Mouse (Mus musculus) right cerebral cortex, postnatal 14 days (tissue): ENCODE measurements around the gene Tmem161a.

ENCODE experiments used
- DNase-seq: peaks from one replicate; pipeline ENCODE4 v3.0.0; 2022

Tmem161a gene

DNA sequence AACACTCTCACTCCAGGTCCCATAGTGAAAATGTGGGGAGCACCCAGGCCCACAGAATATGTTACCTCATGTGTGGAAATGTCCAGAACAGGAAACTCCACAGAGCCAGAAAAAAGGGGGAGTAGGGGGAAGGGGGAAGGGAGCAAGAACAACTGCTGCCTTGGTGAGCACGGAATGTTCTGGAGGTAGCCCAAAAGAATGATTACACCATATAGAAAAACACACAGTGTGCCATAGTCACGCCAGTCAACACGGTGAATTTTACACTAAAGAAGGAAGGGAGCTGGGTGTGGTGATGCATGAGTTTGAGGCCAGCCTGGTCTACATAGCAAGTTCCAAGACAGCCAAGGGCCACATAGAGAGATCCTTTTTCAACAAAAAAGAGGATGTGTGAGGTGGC, 8.8 kb upstream of the Tmem161a start:
- no peak for DNase-seq

DNA sequence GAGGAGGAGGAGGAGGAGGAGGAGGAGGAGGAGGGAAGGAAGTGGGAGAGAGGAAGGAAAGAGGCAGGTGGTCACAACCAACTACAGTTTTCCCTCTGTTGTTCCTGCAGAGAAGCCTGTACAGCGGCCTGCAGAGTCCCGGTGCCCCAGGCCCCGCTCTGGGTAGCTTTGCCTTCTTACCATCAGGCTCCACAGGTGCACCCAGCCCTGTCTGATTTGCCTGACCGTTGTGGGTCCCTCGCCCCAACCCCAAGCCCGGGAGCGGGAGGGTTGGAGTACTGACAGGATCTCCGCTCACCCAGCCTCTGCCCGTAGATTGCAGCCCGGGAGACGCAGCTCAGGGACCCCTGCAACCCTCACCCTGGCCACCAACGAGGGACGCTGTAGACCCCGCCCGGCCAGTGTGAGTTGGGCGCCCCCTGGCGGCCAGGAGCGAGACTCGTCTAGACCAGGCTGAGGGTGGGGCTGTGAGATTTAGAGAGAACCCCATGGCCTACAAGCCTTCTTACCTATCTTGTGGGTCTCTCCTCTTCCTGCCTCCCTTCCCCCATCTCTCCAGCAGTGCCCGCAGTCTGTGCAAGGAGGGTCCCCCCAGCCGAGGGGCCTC, 5.5 kb upstream of the Tmem161a start:
- DNase-seq: peak; percentile 69

DNA sequence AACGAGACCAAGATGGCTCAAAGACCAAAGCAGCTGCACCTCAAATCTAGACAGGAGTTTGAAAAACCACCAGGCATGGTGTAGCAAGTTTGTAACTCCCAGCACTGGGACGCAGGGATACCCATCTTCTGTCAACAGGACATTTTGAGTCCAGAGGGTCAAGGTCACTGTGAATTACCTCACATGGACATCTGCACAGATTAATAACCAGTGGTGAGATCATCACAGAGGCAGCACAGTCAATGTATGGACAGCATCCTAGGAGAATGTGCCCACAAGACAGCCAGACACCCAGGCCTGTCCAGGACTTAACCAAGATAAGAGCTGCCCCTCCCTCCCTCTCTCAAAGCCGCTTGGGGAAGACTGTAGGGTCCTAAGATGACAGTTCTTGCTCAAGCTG, 2.0 kb upstream of the Tmem161a start:
- DNase-seq: no peak

DNA sequence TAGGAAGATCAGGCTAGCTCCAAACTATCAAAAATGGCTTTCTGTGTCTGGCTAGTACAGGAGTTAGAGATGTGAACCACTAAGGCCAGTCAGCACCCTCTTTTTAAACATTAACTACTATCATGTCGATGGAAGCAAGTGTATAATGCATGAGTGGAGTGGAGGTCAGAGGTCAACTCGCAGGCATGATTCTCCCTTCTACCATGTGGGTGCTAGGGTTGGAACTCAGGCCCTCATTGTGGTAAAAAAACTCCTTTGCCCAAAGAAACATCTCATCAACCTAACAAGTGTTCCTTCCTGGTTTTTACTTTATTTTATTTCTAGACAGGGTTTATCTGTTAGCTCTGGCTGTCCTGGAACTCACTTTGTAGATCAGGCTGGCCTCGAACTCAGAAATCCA, 1.4 kb upstream of the Tmem161a start:
- DNase-seq: no peak

DNA sequence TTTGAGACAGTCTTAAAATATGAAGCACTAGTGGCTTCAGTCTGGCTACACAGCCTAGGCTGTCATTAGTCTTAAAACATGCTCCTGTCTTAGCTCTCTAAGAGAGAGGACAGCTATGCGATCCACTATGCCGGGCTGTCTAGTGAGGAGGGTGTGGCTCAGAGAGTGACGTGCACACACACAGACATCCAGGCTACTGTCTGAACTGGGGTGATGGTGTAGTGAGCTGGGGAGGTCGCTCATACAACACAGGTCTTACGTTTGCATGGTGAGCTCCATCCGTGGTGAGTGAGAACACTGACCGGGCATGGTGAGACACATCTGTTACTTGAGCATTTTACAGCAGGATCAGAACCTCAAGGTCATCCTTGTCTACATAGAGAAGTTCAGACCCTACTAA, 916 bp upstream of the Tmem161a start:
- no peak for DNase-seq

DNA sequence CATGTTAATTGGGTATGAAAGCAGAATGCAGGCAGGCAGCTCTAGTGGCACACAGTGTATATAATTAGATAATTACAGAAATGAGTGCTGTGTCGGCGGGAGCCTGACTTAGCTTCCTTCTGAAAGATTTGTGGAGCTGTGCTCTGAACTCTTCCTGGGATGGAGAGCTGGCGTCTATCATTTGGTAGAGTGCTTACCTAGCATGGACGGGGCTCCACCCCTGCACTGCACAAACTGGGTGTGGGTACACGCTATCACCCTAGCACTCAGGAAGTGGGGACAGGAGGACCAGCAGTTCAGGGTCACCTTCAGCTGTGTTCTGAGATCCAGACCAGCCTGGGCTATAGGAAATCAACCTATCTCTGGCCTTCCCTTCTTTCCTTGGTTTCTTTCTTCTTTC, 1.2 kb downstream of the Tmem161a start:
- no peak for DNase-seq

DNA sequence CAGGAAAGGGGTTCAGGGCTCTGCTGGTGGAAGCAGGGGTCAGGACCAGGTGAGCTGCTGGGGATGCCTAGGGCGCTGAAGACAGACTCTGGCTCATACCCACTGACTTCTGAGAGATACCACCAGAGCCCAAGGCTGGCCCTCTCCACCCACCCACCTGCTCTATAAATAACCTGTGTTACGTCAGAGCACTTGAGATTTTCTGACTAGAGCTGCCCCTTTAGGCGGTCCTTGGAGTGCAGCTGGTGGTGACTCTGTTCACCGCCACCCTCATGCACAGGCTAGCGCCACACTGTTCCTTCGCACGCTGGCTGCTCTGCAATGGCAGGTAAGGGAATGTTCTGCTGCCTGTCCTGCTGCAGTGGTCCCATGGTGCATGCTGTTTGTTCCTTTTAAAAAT, 1.9 kb downstream of the Tmem161a start:
- no peak for DNase-seq

DNA sequence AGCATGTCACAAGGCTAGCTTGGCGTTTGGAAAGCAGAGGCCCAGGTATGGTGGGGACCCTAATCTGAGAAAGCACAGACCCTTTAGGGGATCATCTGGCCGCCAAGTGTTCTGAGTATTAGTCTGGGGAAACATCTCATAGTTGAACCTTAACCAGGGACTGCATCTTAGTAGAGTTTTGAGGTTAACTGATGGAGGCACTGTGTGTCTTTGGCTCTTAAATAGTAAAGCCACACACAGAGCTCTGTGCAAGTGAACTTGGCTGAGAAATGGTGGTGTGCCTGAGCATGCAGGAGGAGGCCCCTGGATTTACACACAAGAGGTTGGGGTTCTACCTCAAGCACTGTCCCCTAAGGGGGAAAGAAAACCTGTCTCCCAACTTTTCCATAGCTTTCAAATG, 6.1 kb downstream of the Tmem161a start:
- DNase-seq: no peak

DNA sequence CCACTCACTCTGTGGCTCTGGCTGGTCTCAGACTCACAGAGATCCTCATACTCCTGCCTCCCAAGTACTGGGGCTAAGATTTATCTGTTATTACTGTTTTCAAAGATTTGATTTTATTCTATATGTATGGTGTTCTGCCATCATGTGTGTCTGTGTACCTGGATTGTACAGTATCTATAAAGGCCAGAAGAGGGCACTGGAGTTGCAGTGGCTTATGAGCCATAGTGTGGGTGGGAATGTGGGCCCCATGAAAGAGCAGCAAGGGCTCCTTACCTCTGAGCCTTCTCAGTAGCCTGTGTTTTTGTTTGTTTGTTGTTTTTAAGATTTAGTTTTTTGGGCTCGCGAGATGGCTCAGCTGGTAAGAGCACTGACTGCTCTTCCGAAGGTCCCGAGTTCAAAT, 6.9 kb downstream of the Tmem161a start:
- DNase-seq: no peak

DNA sequence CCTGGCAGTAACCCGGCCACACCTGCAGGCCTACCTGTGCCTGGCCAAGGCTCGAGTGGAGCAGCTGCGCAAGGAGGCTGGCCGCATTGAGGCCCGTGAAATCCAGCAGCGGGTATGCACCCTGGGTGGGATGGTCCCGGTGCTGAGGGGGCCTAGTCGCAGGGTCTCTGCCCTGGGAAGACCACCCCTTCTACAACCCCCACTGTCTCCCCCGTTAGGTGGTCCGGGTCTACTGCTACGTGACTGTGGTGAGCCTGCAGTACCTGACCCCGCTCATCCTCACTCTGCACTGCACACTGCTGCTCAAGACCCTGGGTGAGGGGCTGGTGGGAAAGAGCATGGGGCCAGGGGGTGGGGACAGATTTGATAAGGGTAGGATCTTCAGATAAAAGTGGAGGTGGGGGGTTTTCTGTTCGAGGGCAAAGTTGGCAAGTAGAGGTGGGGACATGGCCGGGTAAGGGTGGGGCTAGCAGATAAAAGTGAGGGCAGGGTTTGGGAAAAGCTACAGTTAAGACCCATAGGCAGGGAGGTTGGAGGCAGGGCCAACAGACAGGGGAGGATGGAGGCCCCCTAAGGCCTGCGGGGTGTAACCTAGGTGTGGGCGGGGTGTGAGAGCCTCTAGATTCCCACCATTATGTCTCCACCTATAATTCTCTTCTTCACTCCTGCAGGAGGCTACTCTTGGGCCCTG, 9.2 kb downstream of the Tmem161a start:
- DNase-seq: no peak

DNA sequence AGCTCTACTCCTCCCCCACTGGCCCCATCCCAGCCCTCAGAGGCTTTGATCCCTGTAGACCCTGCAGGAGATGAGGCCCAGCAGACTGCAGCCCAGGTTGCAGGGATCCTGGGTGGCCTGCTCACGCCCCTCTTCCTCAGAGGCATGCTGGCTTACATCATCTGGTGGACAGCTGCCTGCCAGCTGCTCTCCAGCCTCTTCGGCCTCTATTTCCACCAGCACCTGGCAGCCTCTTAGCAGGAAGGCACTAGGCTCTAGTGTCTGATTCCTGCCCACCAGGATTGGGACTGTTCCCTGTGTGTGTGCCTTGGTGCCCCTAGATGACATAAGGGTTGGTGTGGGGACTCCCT, 9.7 kb downstream of the Tmem161a start:
- DNase-seq: no peak

DNA sequence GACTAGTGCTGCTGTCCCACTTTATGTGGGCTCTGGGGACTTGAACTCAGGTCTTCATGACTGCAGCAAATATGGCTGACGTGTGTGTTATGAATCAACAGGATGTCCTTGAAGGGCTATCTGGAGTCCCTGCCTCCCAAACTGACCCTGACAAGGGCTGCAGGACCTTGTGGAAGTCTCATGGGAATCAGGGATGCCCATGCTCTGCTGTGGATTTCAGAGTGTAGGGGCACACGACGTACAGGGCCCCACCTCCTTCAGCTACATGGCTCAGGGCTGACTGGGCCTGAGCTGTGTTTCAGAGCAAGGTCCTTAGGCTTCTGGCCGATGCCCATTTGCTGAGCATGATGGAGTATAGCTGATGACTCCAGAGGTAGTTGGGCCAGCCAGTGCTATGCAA, 11.0 kb downstream of the Tmem161a start:
- DNase-seq: no peak

DNA sequence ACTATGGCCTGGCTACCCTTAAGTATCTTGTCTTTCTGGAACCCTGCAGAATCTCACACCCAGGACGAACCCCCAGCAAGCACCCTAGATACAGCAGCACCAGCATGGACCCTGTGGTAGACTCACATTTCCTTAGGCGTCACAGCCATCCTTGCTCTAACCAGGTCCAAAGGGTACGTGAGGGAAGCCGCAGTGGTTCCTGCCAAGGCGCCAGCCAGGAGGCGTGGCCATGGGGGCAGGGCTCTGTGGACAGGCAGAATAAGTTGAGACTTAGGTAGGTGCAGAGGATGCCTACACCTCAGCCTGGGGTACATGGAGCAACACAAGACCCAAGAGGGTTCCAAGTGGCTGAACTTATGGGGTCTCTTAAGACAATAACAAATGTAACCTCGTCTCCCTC, 16.6 kb downstream of the Tmem161a start:
- no peak for DNase-seq

DNA sequence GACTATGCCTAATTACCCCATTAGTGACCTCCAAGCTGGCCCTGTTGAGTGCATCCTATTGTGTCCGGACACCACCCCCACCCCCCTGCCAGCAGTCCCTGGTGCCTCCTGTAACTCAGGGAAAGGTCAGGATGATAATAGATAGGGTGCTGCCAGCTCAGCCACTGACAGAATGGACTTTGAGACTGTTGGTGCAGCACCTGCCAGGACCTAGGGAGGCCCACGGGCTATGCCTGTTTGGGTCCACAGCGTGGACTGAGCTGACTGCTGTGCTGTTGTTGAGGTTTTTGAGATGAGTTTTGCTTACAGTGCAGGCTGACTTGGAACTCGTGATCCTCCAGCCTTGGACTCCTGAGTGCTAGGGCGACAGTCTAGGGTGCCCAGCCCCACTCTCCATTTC, 21.1 kb downstream of the Tmem161a start:
- DNase-seq: no peak

DNA sequence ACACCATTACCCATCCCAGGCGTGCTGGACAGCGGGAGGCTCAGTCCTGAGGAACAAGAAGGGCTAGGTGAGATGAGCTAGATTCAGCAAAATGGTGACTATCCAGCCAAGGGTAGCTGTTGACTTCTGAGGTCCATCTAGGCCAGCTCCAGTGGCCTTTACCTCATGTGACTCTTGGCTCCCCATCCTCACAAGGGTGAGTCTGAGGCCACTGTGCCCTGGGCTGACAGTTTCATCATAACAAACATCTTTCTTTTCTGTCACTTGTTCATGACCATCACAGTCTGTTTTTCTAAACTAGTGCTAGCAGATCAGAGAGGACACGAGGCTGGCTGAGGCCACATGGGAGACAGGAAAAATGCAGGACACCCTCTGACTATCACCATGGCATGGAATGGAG, 22.0 kb downstream of the Tmem161a start:
- DNase-seq: no peak

DNA sequence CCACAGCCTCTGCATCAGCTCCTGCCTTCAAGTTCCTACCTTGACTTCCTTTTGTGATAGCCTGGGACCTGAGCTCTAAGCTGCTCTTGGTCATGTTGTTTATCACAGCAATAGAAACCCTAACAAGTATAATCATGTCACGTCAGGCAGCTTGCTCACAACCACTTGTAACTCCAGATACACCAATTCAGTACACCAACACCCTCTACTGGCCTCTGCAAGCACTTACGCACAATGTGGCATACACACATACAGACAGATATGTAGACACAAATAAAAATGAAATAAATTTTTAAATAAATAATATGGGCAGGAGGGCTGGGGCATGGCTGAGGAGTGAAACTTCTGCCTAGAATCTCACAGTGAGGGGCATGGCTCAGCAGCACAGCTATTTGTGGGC, 23.6 kb downstream of the Tmem161a start:
- DNase-seq: no peak

DNA sequence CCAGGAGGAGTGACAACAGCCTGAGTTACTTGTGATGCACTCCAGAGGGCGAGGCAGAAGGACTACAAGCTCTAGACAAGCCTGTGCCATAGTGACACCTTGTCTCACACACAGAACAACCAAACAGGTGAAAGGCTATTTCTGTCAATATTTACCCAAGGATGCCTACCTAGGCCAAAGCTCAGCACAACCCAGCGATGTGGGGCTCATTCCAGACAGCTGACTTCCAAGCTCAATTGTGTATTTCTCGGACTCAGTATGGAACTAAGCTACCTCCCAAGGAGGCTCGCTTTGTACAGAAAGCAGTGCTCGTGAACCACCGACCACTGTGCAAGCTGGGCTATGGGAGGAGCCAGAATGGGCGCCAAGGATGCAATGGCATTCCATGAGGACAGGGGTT, 25.4 kb downstream of the Tmem161a start:
- no peak for DNase-seq

DNA sequence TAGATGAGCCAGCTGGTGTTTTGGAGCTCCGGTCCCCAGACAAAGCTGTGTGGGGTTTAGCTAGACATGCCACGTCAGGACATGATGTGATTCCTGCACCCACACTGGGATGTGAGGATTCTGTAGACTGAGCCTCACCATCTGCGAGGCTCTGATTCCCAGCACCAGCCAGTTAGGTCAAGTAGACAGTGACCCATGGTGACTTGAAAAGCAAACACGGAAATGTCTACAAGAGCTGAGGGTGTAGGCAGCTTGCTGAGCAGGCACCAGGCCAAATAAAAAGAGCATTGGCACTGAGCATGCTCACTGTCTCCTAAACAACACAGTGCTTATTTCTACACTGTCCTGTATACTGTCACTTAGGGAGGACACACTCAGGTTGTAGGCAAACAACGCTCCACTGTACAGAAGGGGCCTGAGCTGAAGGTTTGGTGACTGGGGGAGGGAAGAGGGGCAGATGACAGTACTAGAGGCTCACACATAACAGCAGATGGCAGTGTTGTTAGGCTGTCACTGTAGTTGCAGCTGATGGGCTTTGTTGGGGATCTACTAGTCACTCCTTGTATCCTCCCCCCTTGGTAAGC, 28.0 kb downstream of the Tmem161a start:
- DNase-seq: no peak

DNA sequence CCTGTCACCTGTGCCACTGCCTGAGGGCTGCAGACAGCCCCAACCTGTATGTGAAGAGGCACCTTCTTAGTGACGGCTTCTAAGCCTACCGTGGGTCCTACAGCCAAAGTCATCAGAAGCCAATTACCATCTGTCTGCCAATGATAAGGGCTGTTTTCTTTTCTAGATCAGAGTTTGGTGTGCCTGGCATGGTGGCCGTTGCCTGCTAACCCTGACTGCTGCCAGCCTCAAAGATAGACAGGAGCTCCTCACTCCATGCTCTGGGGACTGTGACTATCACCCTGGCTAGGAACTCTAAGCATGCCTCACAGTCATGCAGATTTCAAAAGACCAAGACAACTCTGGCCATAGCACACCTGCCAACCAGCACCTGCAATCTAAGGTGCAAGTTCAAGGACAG, 29.3 kb downstream of the Tmem161a start:
- DNase-seq: no peak

DNA sequence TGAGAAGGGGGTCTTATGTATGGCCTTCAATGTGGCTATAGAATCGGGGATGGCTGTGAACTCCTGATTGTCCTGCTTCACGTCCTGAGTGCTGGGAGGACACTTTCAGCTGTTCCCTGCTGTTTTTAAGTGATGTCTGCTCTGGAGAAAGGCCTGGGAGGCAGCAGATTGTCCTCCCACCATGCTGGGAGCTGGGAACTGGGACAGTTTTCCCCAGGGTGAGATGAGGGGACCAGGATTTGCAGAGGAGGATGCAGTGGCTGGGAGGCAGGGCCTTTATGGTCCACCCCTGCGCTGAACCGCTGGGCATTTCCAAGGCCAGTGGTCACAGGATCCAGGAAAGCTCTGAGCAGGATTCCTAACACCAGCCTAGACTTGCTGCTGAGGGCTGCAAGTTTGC, 30.9 kb downstream of the Tmem161a start:
- DNase-seq: no peak

DNA sequence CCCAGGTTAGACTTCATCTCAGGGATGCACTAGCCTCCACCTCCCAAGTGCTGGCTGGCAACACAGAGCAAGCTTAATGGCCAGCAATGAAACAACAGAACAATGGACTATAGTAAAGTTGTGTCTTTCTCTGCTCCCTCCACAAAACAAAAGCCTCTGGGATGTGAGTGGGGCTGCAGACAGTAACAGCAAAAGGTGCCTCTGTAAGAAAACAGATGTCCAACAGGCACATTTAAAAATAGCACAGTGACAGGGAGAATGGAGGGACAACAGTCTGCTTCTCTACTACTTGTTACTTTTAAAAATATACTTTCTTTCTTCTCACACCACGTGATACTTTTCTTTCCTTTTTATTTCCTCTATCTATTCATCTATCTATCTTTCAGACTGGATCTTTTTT, 32.6 kb downstream of the Tmem161a start:
- DNase-seq: no peak

DNA sequence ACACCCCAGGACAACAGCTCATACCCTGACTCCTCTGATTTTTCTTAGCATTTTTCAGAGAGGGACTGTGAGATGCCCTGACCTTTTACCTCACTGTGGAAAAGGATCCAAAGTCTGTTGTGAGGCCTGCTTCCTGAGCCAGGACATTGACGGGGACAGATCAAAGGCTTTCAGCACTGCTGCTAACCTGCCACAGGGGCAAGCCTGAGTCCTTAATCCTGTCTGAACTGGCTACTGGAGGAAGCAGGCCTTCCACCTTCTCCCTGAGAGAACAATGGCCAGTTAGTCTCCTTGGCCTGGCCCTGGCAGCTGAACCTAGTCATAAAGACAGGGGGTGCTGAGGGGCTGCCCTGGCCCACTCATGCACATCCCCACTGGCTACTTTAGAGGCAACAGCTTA, 36.0 kb downstream of the Tmem161a start:
- no peak for DNase-seq

DNA sequence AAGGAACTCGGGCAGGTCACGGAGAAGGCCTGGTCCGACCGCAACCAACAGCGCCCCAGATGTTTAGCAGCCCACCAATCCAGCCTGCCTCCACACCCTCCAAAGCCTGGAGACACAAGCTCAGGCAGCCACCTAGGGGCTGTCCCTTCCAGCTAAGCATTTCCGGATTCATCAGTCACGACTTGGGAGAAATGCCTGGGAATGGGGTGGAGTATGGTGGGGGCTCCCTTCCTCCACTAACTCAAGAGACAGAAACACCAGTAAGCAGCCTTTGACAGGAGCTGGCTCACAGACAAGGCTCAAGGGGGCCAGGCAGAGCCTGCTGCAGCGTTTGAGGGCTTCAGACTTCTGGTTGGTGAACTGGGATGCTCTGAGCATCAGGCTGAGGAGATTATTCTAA, 38.4 kb downstream of the Tmem161a start:
- no peak for DNase-seq

DNA sequence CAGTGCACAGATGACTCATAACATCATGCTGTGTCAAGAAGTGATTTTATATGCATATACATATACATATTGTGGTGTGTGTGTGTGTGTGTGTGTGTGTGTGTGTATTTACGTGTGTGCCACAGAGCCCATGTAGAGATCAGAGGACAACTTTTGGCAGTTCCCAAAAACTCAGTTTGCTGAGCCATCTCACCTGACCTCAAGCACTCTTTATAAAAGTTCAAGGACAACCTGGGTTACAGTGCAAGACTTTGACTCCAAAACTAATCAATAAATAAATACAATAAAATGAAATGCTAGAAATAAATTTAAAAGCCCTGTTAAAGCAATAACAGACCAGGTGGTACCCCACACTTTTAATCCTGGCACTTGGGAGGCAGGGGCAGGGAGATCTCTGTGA, 39.1 kb downstream of the Tmem161a start:
- DNase-seq: no peak

DNA sequence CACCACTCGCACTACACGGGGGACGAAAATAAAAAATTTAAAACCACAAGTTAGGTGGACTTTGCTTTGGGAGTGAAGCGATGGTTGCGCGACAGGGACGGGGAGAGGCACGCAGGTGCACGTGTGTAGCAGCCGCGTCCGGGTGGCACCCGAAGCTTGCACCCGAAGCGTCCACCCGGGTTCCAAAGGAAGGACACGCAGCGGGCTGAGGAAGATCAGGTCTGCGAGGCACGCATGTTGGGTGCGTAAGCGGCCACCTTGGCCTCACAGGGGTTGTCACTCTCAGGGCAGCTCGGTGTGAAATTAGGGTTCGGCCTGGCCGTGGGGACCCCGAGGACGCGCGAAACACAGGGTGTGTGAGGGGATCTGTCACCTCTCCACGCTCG, 39.6 kb downstream of the Tmem161a start:
- DNase-seq: peak; percentile 62
